21 mouse cellular contexts compared by ENCODE assay signal in the genomic region with DNA sequence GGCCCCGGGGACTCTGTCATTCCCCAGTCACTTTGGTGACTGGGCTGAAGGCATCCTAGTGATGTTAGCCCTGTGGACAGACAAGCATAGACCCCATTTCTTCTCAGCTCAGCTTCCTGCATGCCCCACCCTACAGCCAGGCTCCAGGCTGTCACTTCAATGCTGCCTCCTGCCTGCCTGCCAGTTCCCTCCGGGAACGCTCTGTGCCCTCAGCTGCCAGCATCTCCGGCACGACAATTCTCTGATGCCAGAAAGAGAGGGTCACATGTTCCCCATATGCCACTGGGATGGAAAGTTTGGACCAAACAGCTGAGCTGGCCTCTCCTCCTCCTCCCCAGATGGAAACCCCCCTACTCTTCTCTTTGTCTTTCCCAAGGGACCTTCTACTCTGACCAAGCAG. TPM values are rescaled to one million over a fixed set of nuclear protein-coding genes. Genes with fewer than 3 reads are reported as not detected.
A peak's percentile ranks its signal among the peaks of the same experiment; 100 is the strongest.
DNase-seq lines count a peak whose midpoint lies in the region; ATAC-seq and TF ChIP-seq lines count a peak whose summit lies in the region.
"Had no signal": no experiment of that assay in that cellular context is flagged by ENCODE, and none has a peak within 500 bp of the region (broad histone marks: within the 10 kb centered on the region; RNA-seq: fewer than 3 reads in every experiment).

No protein-coding gene starts in this region.

- no peaks in the 10 kb centered on the region for H3K36me3 ChIP-seq in hindbrain, postnatal 0 days (ENCODE audit: insufficient read depth, low read length)
- no peaks in the 10 kb centered on the region for H3K36me3 ChIP-seq in hindbrain, embryonic 14.5 days (replicated peaks; ENCODE audit: control insufficient read depth, insufficient read depth)
- H3K36me3 ChIP-seq: embryonic facial prominence, embryonic 10.5 days; hindbrain, embryonic 13.5 days; lung, embryonic 15.5 days; midbrain, embryonic 10.5 days; neural tube, embryonic 15.5 days had no signal

- H3K27ac ChIP-seq in hindbrain, postnatal 0 days, result no peak overlapping the region
- no peak overlapping the region for H3K27ac ChIP-seq in hindbrain, embryonic 14.5 days
- H3K27ac ChIP-seq: embryonic facial prominence, embryonic 10.5 days; heart, adult 2 months; hindbrain, embryonic 13.5 days; lung, embryonic 15.5 days; midbrain, embryonic 10.5 days; neural tube, embryonic 15.5 days had no signal

- 38% methylated on average over 5 of the region's 5 CpGs for WGBS in hindbrain, postnatal 0 days
- WGBS in hindbrain, embryonic 14.5 days, result 56% methylated on average over 5 of the region's 5 CpGs

- no peak overlapping the region for H3K4me2 ChIP-seq in hindbrain, postnatal 0 days (ENCODE audit: low read depth, low read length)
- no peak overlapping the region for H3K4me2 ChIP-seq in hindbrain, embryonic 14.5 days (replicated peaks)
- H3K4me2 ChIP-seq: hindbrain, embryonic 13.5 days; lung, embryonic 15.5 days; neural tube, embryonic 15.5 days had no signal

- peak; percentile 59 for DNase-seq in hindbrain, postnatal 0 days (ENCODE audit: low spot score)
- no peak for DNase-seq in hindbrain, embryonic 14.5 days (ENCODE audit: low spot score)
- peak; percentile 60 to 67 for DNase-seq in right cerebral cortex, postnatal 10 days (ENCODE audit: low spot score in 2 of 2)
- DNase-seq in right cerebral cortex, postnatal 25 days, result no peak
- peak; percentile 55 to 61 for DNase-seq in cerebellum, postnatal 25 days
- DNase-seq in layer of hippocampus, postnatal 36 days, result peak; percentile 58 to 65
- DNase-seq in B cell, adult 2 months, result no peak
- DNase-seq in heart, adult 18-20 months, result no peak
- DNase-seq: adrenal gland, postnatal 10 days; heart, adult 2 months; kidney, postnatal 14 days; retina, postnatal 1 day; thymus, postnatal 25 days had no signal

- H3K9ac ChIP-seq in hindbrain, postnatal 0 days (replicated peaks; ENCODE audit: low read length), result no peak overlapping the region
- no peak overlapping the region for H3K9ac ChIP-seq in hindbrain, embryonic 14.5 days
- H3K9ac ChIP-seq: hindbrain, embryonic 13.5 days; lung, embryonic 15.5 days; neural tube, embryonic 15.5 days had no signal

- peak; percentile 52 for ATAC-seq in hindbrain, postnatal 0 days
- ATAC-seq in hindbrain, embryonic 14.5 days (ENCODE audit: low FRiP score), result no peak
- ATAC-seq: CD4-positive, CD25-positive, alpha-beta regulatory T cell, adult 4 months; intestine, postnatal 0 days had no signal

- H3K27me3 ChIP-seq in hindbrain, postnatal 0 days (ENCODE audit: insufficient read depth, low read length), result no peaks in the 10 kb centered on the region
- H3K27me3 ChIP-seq in hindbrain, embryonic 14.5 days (ENCODE audit: control insufficient read depth, insufficient read depth, low read length), result no peaks in the 10 kb centered on the region
- H3K27me3 ChIP-seq: hindbrain, embryonic 13.5 days; lung, embryonic 15.5 days had no signal

- H3K4me3 ChIP-seq in hindbrain, postnatal 0 days (ENCODE audit: low read length), result no peak overlapping the region
- H3K4me3 ChIP-seq in hindbrain, embryonic 14.5 days (replicated peaks; ENCODE audit: low read length), result no peak overlapping the region
- H3K4me3 ChIP-seq: embryonic facial prominence, embryonic 10.5 days; erythroblast, embryonic 14.5 days; heart, adult 2 months; hindbrain, embryonic 13.5 days; lung, embryonic 15.5 days; midbrain, embryonic 10.5 days; neural tube, embryonic 15.5 days had no signal

- H3K4me1 ChIP-seq in hindbrain, postnatal 0 days (ENCODE audit: insufficient read depth, low read length), result no peaks in the 10 kb centered on the region
- H3K4me1 ChIP-seq in hindbrain, embryonic 14.5 days (replicated peaks; ENCODE audit: control insufficient read depth, insufficient read depth, low read length), result no peaks in the 10 kb centered on the region

- H3K9me3 ChIP-seq in hindbrain, postnatal 0 days (ENCODE audit: low read length), result no peaks in the 10 kb centered on the region
- H3K9me3 ChIP-seq in hindbrain, embryonic 14.5 days (ENCODE audit: control insufficient read depth, low read length), result no peaks in the 10 kb centered on the region
- H3K9me3 ChIP-seq: embryonic facial prominence, embryonic 10.5 days; hindbrain, embryonic 13.5 days; lung, embryonic 15.5 days; midbrain, embryonic 10.5 days; neural tube, embryonic 15.5 days had no signal

- TF ChIP-seq CTCF in hindbrain, postnatal 0 days (IDR thresholded peaks at IDR 0.05; ENCODE audit: low read depth), result 0 out of 2 replicates have a peak, but pooled peaks have one; percentile 12

RNA-seq across cellular contexts. Expression of gene Tspan18, which starts 49.5 kb away (rescaled TPM):
- total RNA-seq in hindbrain, postnatal 0 days (2014; rRNA removed), result 23.5 and 26.2 TPM in 2 replicates
- 11.1 and 12.3 TPM in 2 replicates for polyA plus RNA-seq in hindbrain, postnatal 0 days (2015; fragmentation: Nextera tagmentation; extraction: Ambion mirVana)
- 28.6 and 31.3 TPM in 2 replicates for polyA plus RNA-seq in hindbrain, embryonic 14.5 days (2014; fragmentation: Nextera tagmentation; extraction: Ambion mirVana)
- 10 to 100 TPM; 40.8 to 43.2 TPM for total RNA-seq in layer of hippocampus, postnatal 36 days (2021)
- 10 to 100 TPM; 11.7 to 13.3 TPM for total RNA-seq in heart, adult 18-20 months (2021)

Comparison
In these comparisons a context has a peak if more than half of its experiments do, and no peak if none do; other contexts are left out.
1. DNase-seq: peak in hindbrain, postnatal 0 days (single experiment), right cerebral cortex, postnatal 10 days (2 of 2), cerebellum, postnatal 25 days (2 of 2) and layer of hippocampus, postnatal 36 days (2 of 2); none in hindbrain, embryonic 14.5 days (single experiment), right cerebral cortex, postnatal 25 days (single experiment), B cell, adult 2 months (0 of 2) and heart, adult 18-20 months (0 of 2).